Mouse (Mus musculus) CH12.LX (cell line): Measurements from ENCODE around the gene Cd83. TPM values are rescaled to one million over a fixed set of nuclear protein-coding genes. Genes with fewer than 3 reads are reported as not detected.

Experiments used
- DNase-seq: peaks from one replicate; pipeline ENCODE4 v3.0.0-alpha.2; 2013; ENCODE audit errors: extremely low read depth
- H3K27ac ChIP-seq: 2 replicates; pipeline ENCODE4 v1.5.1; 2012; ENCODE audit warnings: low read depth, mild to moderate bottlenecking, control low read depth, moderate library complexity; ENCODE audit not compliant: insufficient read depth
- H3K27me3 ChIP-seq: replicated peaks from 2 replicates; pipeline ENCODE3; 2012; ENCODE audit warnings: inconsistent platforms
- H3K36me3 ChIP-seq, 2 experiments: replicated peaks in 1 of 2; 2 replicates each; pipeline versions ENCODE3 to v1.6.1; 2012; ENCODE audit warnings: inconsistent platforms in 1 of 2, low read length in 1 of 2, mild to moderate bottlenecking in 1 of 2, mixed read lengths in 1 of 2, moderate library complexity in 1 of 2; ENCODE audit not compliant: control insufficient read depth in 1 of 2, insufficient read depth in 1 of 2
- H3K4me1 ChIP-seq, 2 experiments: 2 replicates each; pipeline ENCODE4 v1.6.1; 2012; ENCODE audit warnings: inconsistent platforms in 1 of 2, moderate library complexity in 1 of 2; ENCODE audit not compliant: insufficient read depth in 2 of 2, control insufficient read depth in 1 of 2
- H3K4me2 ChIP-seq: 2 replicates; pipeline ENCODE4 v1.6.1; 2012; ENCODE audit warnings: low read depth, mild to moderate bottlenecking, control low read depth; ENCODE audit not compliant: poor library complexity, insufficient read depth, severe bottlenecking
- H3K4me3 ChIP-seq, 3 experiments: fragments of 150-350 bp in 1 of 3; sonication (generic) in 1 of 3; replicated peaks in 1 of 3; 2 replicates each; pipeline versions ENCODE3 to v1.5.1; 2011 to 2012; ENCODE audit warnings: low read depth in 2 of 3, low read length in 2 of 3, mild to moderate bottlenecking in 2 of 3, moderate library complexity in 2 of 3, control low read depth in 1 of 3, improper control_type of control experiment in 1 of 3, inconsistent platforms in 1 of 3, mixed read lengths in 1 of 3; ENCODE audit not compliant: poor library complexity in 1 of 3
- H3K79me2 ChIP-seq: replicated peaks from 2 replicates; pipeline ENCODE4 v1.6.1; 2012; ENCODE audit warnings: mild to moderate bottlenecking, moderate library complexity; ENCODE audit not compliant: control insufficient read depth, poor library complexity, insufficient read depth, severe bottlenecking; ENCODE audit errors: extremely low read depth
- H3K9ac ChIP-seq: 2 replicates; pipeline ENCODE4 v1.6.1; 2012; ENCODE audit warnings: low read depth, mild to moderate bottlenecking, control low read depth, moderate library complexity; ENCODE audit not compliant: insufficient read depth
- H3K9me3 ChIP-seq: replicated peaks from 2 replicates; pipeline ENCODE3; 2012; ENCODE audit warnings: low read length, inconsistent platforms, mixed read lengths
- BHLHE40 ChIP-seq: IDR thresholded peaks from 2 replicates; pipeline ENCODE4 v1.6.1; 2011; ENCODE audit warnings: mild to moderate bottlenecking, low read depth, low read length, improper control_type of control experiment
- CHD1 ChIP-seq: IDR thresholded peaks from 2 replicates; pipeline ENCODE4 v1.6.1; 2012; ENCODE audit warnings: low read depth, low read length, improper control_type of control experiment, inconsistent platforms
- CTCF ChIP-seq, 2 experiments: IDR thresholded peaks in 1 of 2; conservative IDR thresholded peaks in 1 of 2; 2 replicates each; pipeline ENCODE4 v1.5.1; 2011 to 2012; ENCODE audit warnings: low read depth in 2 of 2, low read length in 2 of 2, improper control_type of control experiment in 1 of 2, inconsistent platforms in 1 of 2, mild to moderate bottlenecking in 1 of 2, moderate library complexity in 1 of 2
- ELF1 ChIP-seq: IDR thresholded peaks from 2 replicates; pipeline ENCODE4 v1.6.1; 2014; ENCODE audit warnings: low read depth, mild to moderate bottlenecking, inconsistent platforms, low read length, improper control_type of control experiment
- EP300 ChIP-seq: IDR thresholded peaks from 2 replicates; pipeline ENCODE4 v1.6.1; 2011; ENCODE audit warnings: low read length, improper control_type of control experiment
- ETS1 ChIP-seq: conservative IDR thresholded peaks from 2 replicates; pipeline ENCODE4 v1.6.1; 2012; ENCODE audit warnings: low read depth, mild to moderate bottlenecking, inconsistent platforms, low read length, improper control_type of control experiment, moderate library complexity
- GABPA ChIP-seq: IDR thresholded peaks from 2 replicates; pipeline ENCODE4 v1.6.1; 2012; ENCODE audit warnings: low read depth, low read length, improper control_type of control experiment, inconsistent platforms; ENCODE audit not compliant: insufficient replicate concordance
- HCFC1 ChIP-seq: IDR thresholded peaks from 2 replicates; pipeline ENCODE4 v1.6.1; 2012; ENCODE audit warnings: low read depth, mild to moderate bottlenecking, inconsistent platforms, low read length, improper control_type of control experiment
- IRF4 ChIP-seq: IDR thresholded peaks from 2 replicates; pipeline ENCODE4 v1.6.1; 2014; ENCODE audit warnings: low read depth, mild to moderate bottlenecking, inconsistent platforms, low read length, improper control_type of control experiment
- JUN ChIP-seq: IDR thresholded peaks from 2 replicates; pipeline ENCODE4 v1.6.1; 2011; ENCODE audit warnings: low read depth, mild to moderate bottlenecking, low read length, improper control_type of control experiment, moderate library complexity; ENCODE audit not compliant: insufficient read depth
- JUND ChIP-seq: conservative IDR thresholded peaks from 2 replicates; pipeline ENCODE4 v1.6.1; 2011; ENCODE audit warnings: low read depth, low read length, improper control_type of control experiment
- KAT2A ChIP-seq: IDR thresholded peaks from 2 replicates; pipeline ENCODE4 v1.6.1; 2012; ENCODE audit warnings: low read length, improper control_type of control experiment, inconsistent platforms; ENCODE audit not compliant: insufficient replicate concordance
- MAFK ChIP-seq: IDR thresholded peaks from 2 replicates; pipeline ENCODE4 v1.6.1; 2011; ENCODE audit warnings: low read length, improper control_type of control experiment; ENCODE audit not compliant: insufficient replicate concordance
- MAX ChIP-seq: IDR thresholded peaks from 2 replicates; pipeline ENCODE4 v1.6.1; 2011; ENCODE audit warnings: low read length, improper control_type of control experiment
- MEF2A ChIP-seq: IDR thresholded peaks from 2 replicates; pipeline ENCODE4 v1.6.1; 2014; ENCODE audit warnings: low read depth, mild to moderate bottlenecking, inconsistent platforms, low read length, improper control_type of control experiment, borderline replicate concordance
- MYC ChIP-seq: IDR thresholded peaks from 2 replicates; pipeline ENCODE4 v1.6.1; 2011; ENCODE audit warnings: low read depth, mild to moderate bottlenecking, improper control_type of control experiment, low read length
- NRF1 ChIP-seq: IDR thresholded peaks from 2 replicates; pipeline ENCODE4 v1.6.1; 2014; ENCODE audit warnings: low read depth, mild to moderate bottlenecking, inconsistent platforms, low read length, improper control_type of control experiment, moderate library complexity
- PAX5 ChIP-seq: IDR thresholded peaks from 2 replicates; pipeline ENCODE4 v1.6.1; 2012; ENCODE audit warnings: low read length, inconsistent platforms, mixed read lengths
- POLR2A ChIP-seq: IDR thresholded peaks from 2 replicates; pipeline ENCODE4 v1.6.1; 2011; ENCODE audit warnings: low read depth, mild to moderate bottlenecking, improper control_type of control experiment, low read length
- POLR2AphosphoS2 ChIP-seq: IDR thresholded peaks from 2 replicates; pipeline ENCODE4 v1.6.1; 2011; ENCODE audit warnings: low read depth, low read length, improper control_type of control experiment
- RCOR1 ChIP-seq: conservative IDR thresholded peaks from 2 replicates; pipeline ENCODE4 v1.6.1; 2012; ENCODE audit warnings: low read depth, mild to moderate bottlenecking, inconsistent platforms, low read length, improper control_type of control experiment
- SIN3A ChIP-seq: IDR thresholded peaks from 2 replicates; pipeline ENCODE4 v1.6.1; 2012; ENCODE audit warnings: low read length, improper control_type of control experiment, inconsistent platforms
- SMC3 ChIP-seq: IDR thresholded peaks from 2 replicates; pipeline ENCODE4 v1.6.1; 2011; ENCODE audit warnings: low read depth, low read length, improper control_type of control experiment
- TBP ChIP-seq: conservative IDR thresholded peaks from 2 replicates; pipeline ENCODE4 v1.6.1; 2011; ENCODE audit warnings: low read depth, low read length, improper control_type of control experiment
- TCF12 ChIP-seq: IDR thresholded peaks from 2 replicates; pipeline ENCODE4 v1.6.1; 2014; ENCODE audit warnings: low read depth, mild to moderate bottlenecking, inconsistent platforms, low read length, improper control_type of control experiment
- ZKSCAN1 ChIP-seq: IDR thresholded peaks from 2 replicates; pipeline ENCODE4 v1.6.1; 2012; ENCODE audit warnings: low read depth, inconsistent platforms, low read length, improper control_type of control experiment, borderline replicate concordance
- ZNF384 ChIP-seq: IDR thresholded peaks from 2 replicates; pipeline ENCODE4 v1.6.1; 2012; ENCODE audit warnings: low read depth, low read length, improper control_type of control experiment, inconsistent platforms
- dilution Hi-C: fragments of 300-500 bp; cut with MboI; formaldehyde crosslinking; loops from 2 replicates; pipeline ENCODE4 v1.14.3; 2020; ENCODE audit warnings: low sequenced_read_pairs; ENCODE audit not compliant: extremely low pct_unique_long_range_greater_than_20kb, extremely low pct_ligation_motif_present
- in situ Hi-C: fragments of 300-500 bp; cut with MboI; formaldehyde crosslinking; loops from 3 replicates; pipeline ENCODE4 v1.14.3; 2019; ENCODE audit warnings: low sequenced_read_pairs, low pct_ligation_motif_present, low pct_unique_long_range_greater_than_20kb, mixed read lengths
- polyA plus RNA-seq: library from polyadenylated mRNA; unstranded; fragments of >175 nt; gene quantifications from 2 replicates; pipeline ENCODE4 v1.2.1, GENCODE M21; 2012; ENCODE audit warnings: low read depth; ENCODE audit not compliant: insufficient read length
- total RNA-seq, 2 experiments: library from RNA; depleted of rRNA; stranded (reverse); fragments of 300-350 nt in 1 of 2; fragments of >200 nt in 1 of 2; gene quantifications; 2 replicates each; pipeline ENCODE4 v1.2.3; 2012 to 2014

Gene Cd83
- total and polyA plus RNA-seq, 3 experiments: 109 to 298 (median 129) TPM

GRCm38 (mm10) chr13:43836376-43836775 is 51.8 kb downstream of the Cd83 start:
- H3K79me2 ChIP-seq: no peaks in the 10 kb centered on the region
- no peaks in the 10 kb centered on the region for H3K27me3 ChIP-seq
- H3K27ac ChIP-seq: no peak overlapping the region
- H3K36me3 ChIP-seq: no peaks in the 10 kb centered on the region
- DNase-seq: no peak
- TF ChIP-seq ZNF384 (no peak), CHD1 (no peak), EP300 (no peak), CTCF (conservative IDR thresholded peaks at IDR 0.05 in 1 of 2, IDR thresholded peaks at IDR 0.05 in 1 of 2; ENCODE audit: low read depth in 2 of 2, low read length in 2 of 2) (no peak), MYC (no peak), RCOR1 (no peak), SMC3 (no peak), TBP (no peak), JUND (no peak), KAT2A (no peak), PAX5 (no peak), NRF1 (no peak), IRF4 (no peak), SIN3A (no peak), MEF2A (no peak)
- H3K4me1 ChIP-seq: peaks cover under 1 to 5% of the 10 kb centered on the region in 2 experiments; a peak in 1 of 4 replicates
- H3K9ac ChIP-seq: no peak overlapping the region
- dilution Hi-C loops (no loop called here), in situ Hi-C loops (no loop called here)
- no peaks in the 10 kb centered on the region for H3K9me3 ChIP-seq
- no peak overlapping the region for H3K4me2 ChIP-seq
- H3K4me3 ChIP-seq: no peak overlapping the region

DNA sequence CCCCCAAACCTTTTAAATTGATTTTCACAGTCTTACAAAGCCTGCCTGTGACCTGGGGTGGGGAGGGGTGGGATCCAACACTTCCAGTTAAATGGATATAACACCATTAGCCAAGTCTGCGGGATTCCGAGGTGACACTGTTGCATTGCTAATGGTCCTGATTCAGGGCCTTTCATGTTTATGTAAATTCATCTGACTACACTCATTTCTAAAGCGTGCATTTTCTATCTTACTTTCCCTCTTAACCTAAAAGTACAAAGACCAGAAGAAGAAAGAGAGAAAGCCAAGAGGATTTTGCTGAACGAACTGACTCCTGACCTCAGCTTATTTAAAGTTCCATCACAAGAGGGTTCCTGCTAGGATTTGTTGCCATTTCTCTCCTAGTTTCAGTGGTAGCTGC is 53.2 kb downstream of the Cd83 start:
- in situ Hi-C loops: no loop called here
- Histone ChIP-seq H3K4me3 (no peak overlapping the region), H3K27ac (no peak overlapping the region), H3K9ac (no peak overlapping the region), H3K4me2 (no peak overlapping the region), H3K4me1 (peaks cover 0 to 5% of the 10 kb centered on the region in 2 experiments; a peak in 1 of 4 replicates), H3K79me2 (no peaks in the 10 kb centered on the region), H3K27me3 (no peaks in the 10 kb centered on the region), H3K36me3 (no peaks in the 10 kb centered on the region), H3K9me3 (no peaks in the 10 kb centered on the region)
- dilution Hi-C loops: no loop called here
- DNase-seq: no peak
- no peak for TF ChIP-seq BHLHE40

GRCm38 (mm10) chr13:43845151-43845550 is 60.6 kb downstream of the Cd83 start:
- H3K36me3 ChIP-seq: no peaks in the 10 kb centered on the region
- H3K27me3 ChIP-seq: no peaks in the 10 kb centered on the region
- H3K79me2 ChIP-seq: no peaks in the 10 kb centered on the region
- DNase-seq: no peak
- in situ Hi-C loops (no loop called here), dilution Hi-C loops (no loop called here)
- no peak overlapping the region for H3K9ac ChIP-seq
- H3K4me3 ChIP-seq: no peak overlapping the region
- H3K4me1 ChIP-seq: peaks cover 9 to 11% of the 10 kb centered on the region in 2 experiments; a peak in 3 of 4 replicates
- no peak overlapping the region for H3K4me2 ChIP-seq
- no peaks in the 10 kb centered on the region for H3K9me3 ChIP-seq
- H3K27ac ChIP-seq: no peak overlapping the region
- TF ChIP-seq ELF1 (no peak), JUN (no peak), MYC (no peak), POLR2AphosphoS2 (no peak), PAX5 (no peak), KAT2A (no peak), MAFK (no peak), BHLHE40 (no peak), GABPA (no peak), ETS1 (no peak), SIN3A (no peak), ZKSCAN1 (no peak), CTCF (conservative IDR thresholded peaks at IDR 0.05 in 1 of 2, IDR thresholded peaks at IDR 0.05 in 1 of 2; ENCODE audit: low read depth in 2 of 2, low read length in 2 of 2) (no peak), HCFC1 (no peak), POLR2A (no peak), RCOR1 (no peak), MAX (no peak), TCF12 (no peak)
